Mouse (Mus musculus) cerebellum, adult 2 months (tissue): ENCODE data around the gene Sytl1.

ENCODE experiments used
- CTCF ChIP-seq: fragments of 200-500 bp; IDR thresholded peaks from 2 replicates; pipeline ENCODE4 v1.5.1; 2011; ENCODE audit warnings: low read depth, mild to moderate bottlenecking, control low read depth, low read length, moderate library complexity, borderline replicate concordance; ENCODE audit not compliant: insufficient read depth
- POLR2A ChIP-seq: fragments of 200-500 bp; IDR thresholded peaks from 2 replicates; pipeline ENCODE4 v1.6.1; 2011; ENCODE audit warnings: low read length, control low read depth, borderline replicate concordance; ENCODE audit not compliant: insufficient read depth

DNA sequence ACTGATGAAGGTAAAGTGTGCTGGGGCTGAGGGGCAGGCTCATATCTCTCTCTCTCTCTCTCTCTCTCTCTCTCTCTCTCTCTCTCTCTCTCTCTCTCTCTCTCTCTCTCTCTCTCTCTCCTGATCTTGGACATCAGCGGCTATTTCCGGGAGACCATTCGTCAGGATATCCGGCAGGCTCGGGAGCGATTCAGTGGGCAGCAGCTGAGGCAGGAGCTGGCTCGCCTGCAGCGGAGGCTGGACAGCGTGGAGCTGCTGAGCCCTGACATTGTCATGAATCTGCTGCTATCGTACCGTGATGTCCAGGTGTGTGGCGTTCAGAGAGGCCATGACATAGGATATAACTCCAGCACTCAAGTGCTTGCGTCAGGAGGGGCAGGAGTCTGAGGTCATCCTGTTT, 19.4 kb downstream of the Sytl1 start:
- TF ChIP-seq CTCF, result no peak
- no peak for TF ChIP-seq POLR2A
